18 mouse cellular contexts compared by ENCODE assay signal in the genomic region with DNA sequence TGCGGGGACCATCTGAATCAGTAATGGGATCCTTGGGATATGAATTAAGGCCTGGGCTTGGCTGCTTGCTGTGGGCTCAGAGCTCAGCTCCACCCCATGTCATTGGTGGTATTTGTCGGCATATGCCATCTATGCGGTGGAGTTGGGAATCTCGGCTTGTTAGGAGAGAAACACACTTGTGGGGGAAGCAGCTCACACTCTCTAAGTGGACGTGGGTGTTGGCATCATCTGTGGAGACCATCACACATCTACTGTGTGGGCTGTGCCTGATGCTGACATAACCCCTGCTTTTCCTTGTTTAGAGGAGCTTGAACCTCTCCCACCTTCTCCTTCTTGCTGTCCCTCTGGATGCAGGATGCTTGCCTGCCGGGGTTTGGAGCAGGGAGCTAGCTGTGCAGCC.
A peak's percentile ranks its signal among the peaks of the same experiment; 100 is the strongest.
DNase-seq lines count a peak whose midpoint lies in the region; ATAC-seq lines count a peak whose summit lies in the region.
"Had no signal": no experiment of that assay in that cellular context is flagged by ENCODE, and none has a peak within 500 bp of the region (broad histone marks: within the 10 kb centered on the region; RNA-seq: fewer than 3 reads in every experiment).

No protein-coding gene starts in this region.

- peaks cover 76% of the 10 kb centered on the region for H3K4me1 ChIP-seq in hindbrain, embryonic 10.5 days (replicated peaks)
- peaks cover 13% of the 10 kb centered on the region for H3K4me1 ChIP-seq in hindbrain, embryonic 11.5 days (replicated peaks; ENCODE audit: control insufficient read depth, insufficient read depth, low read length)

- no peaks in the 10 kb centered on the region for H3K36me3 ChIP-seq in hindbrain, embryonic 10.5 days
- H3K36me3 ChIP-seq in hindbrain, embryonic 11.5 days (ENCODE audit: control insufficient read depth, insufficient read depth, low read length): no peaks in the 10 kb centered on the region
- H3K36me3 ChIP-seq: G1E; intestine, embryonic 15.5 days; limb, embryonic 12.5 days; neural tube, embryonic 13.5 days had no signal

- no peak for DNase-seq in hindbrain, embryonic 10.5 days (ENCODE audit: low spot score)
- DNase-seq in hindbrain, embryonic 11.5 days (ENCODE audit: low spot score): no peak
- peak; percentile 72 for DNase-seq in right cerebral cortex, adult 2 months (ENCODE audit: low spot score in 2 of 2)
- DNase-seq in right cerebral cortex, postnatal 4 days: no peak
- peak; percentile 46 to 80 for DNase-seq in left cerebral cortex, postnatal 14 days (ENCODE audit: low spot score in 2 of 2)
- DNase-seq in telencephalon, adult 2 months (ENCODE audit: low read depth, low spot score): peak; percentile 80
- DNase-seq in embryo, embryonic 10 days (ENCODE audit: low spot score): no peak
- no peak for DNase-seq in kidney, postnatal 14 days
- DNase-seq: adrenal gland, postnatal 25 days; cerebellum, postnatal 25 days; heart, adult 2 months; heart, postnatal 10 days; thymus, adult 18-20 months had no signal

- peak overlapping the region; percentile 81 for H3K27ac ChIP-seq in hindbrain, embryonic 10.5 days
- H3K27ac ChIP-seq in hindbrain, embryonic 11.5 days (ENCODE audit: low read depth, low read length): no peak overlapping the region
- H3K27ac ChIP-seq: heart, adult 2 months; intestine, embryonic 15.5 days; kidney, postnatal 0 days; limb, embryonic 12.5 days had no signal

- WGBS in hindbrain, embryonic 10.5 days: 89% methylated on average over 6 of the region's 6 CpGs
- WGBS in hindbrain, embryonic 11.5 days: 83% methylated on average over 6 of the region's 6 CpGs

- no peak overlapping the region for H3K9ac ChIP-seq in hindbrain, embryonic 11.5 days (ENCODE audit: low read depth, low read length)
- H3K9ac ChIP-seq: intestine, embryonic 15.5 days; limb, embryonic 12.5 days had no signal

- H3K4me2 ChIP-seq in hindbrain, embryonic 11.5 days (replicated peaks; ENCODE audit: low read depth, low read length): no peak overlapping the region
- H3K4me2 ChIP-seq: intestine, embryonic 15.5 days; limb, embryonic 12.5 days; neural tube, embryonic 13.5 days had no signal

- ATAC-seq in hindbrain, embryonic 11.5 days (ENCODE audit: low FRiP score): no peak
- ATAC-seq: intestine, embryonic 15.5 days had no signal

- 0 out of 2 replicates have a peak, but pooled peaks cover 10% of the 10 kb centered on the region for H3K27me3 ChIP-seq in hindbrain, embryonic 10.5 days (ENCODE audit: insufficient read depth, poor library complexity, severe bottlenecking)
- H3K27me3 ChIP-seq in hindbrain, embryonic 11.5 days (ENCODE audit: control insufficient read depth, insufficient read depth, low read length): no peaks in the 10 kb centered on the region
- H3K27me3 ChIP-seq: intestine, embryonic 15.5 days; limb, embryonic 12.5 days had no signal

- H3K4me3 ChIP-seq in hindbrain, embryonic 10.5 days: no peak overlapping the region
- H3K4me3 ChIP-seq in hindbrain, embryonic 11.5 days (ENCODE audit: low read depth, low read length): no peak overlapping the region
- H3K4me3 ChIP-seq: heart, adult 2 months; intestine, embryonic 15.5 days; limb, embryonic 12.5 days; neural tube, embryonic 13.5 days had no signal

- no peaks in the 10 kb centered on the region for H3K9me3 ChIP-seq in hindbrain, embryonic 10.5 days
- H3K9me3 ChIP-seq in hindbrain, embryonic 11.5 days (ENCODE audit: control insufficient read depth, low read length): no peaks in the 10 kb centered on the region
- H3K9me3 ChIP-seq: G1E; intestine, embryonic 15.5 days; limb, embryonic 12.5 days; neural tube, embryonic 13.5 days had no signal

- intact Hi-C loops in left cerebral cortex, postnatal 14 days (cut with DNase I): no loop called here

Comparison
In these comparisons a context has a peak if more than half of its experiments do, and no peak if none do; other contexts are left out.
1. DNase-seq: peak in right cerebral cortex, adult 2 months (2 of 2), left cerebral cortex, postnatal 14 days (2 of 2) and telencephalon, adult 2 months (single experiment); none in hindbrain, embryonic 10.5 days (single experiment), hindbrain, embryonic 11.5 days (single experiment), right cerebral cortex, postnatal 4 days (single experiment), embryo, embryonic 10 days (single experiment) and kidney, postnatal 14 days (single experiment).